Mouse (Mus musculus) liver, postnatal 0 days (tissue): ENCODE data around the gene Saysd1.

ENCODE experiments used
- CTCF ChIP-seq: sonication (generic); IDR thresholded peaks from 2 replicates; pipeline ENCODE4 v1.5.1; 2016; ENCODE audit warnings: antibody characterized with exemption, low read depth
- EP300 ChIP-seq: IDR thresholded peaks from 2 replicates; pipeline ENCODE4 v1.6.1; 2016; ENCODE audit warnings: antibody characterized with exemption, low read depth, mild to moderate bottlenecking

DNA sequence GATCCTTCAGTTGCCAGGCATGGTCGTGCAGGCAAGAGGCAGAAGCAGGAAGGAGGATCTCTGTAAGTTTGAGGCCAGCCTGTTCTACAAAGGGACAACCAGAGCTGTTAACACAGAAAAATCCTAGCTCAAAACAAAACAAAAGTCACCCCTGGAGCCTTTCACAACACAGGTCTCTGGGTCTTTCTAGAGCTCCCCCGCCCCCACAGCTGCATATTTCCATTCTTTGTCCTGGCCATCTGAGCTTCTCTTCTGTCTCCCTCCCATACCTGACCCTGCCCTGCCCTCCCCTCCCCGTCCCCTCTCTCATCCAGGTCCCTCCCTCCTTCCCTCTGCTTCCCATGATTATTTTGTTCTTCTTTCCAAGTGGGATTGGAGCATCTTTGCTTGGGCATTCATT lies 108.7 kb downstream of the Saysd1 start:
- TF ChIP-seq CTCF (no peak), EP300 (no peak)
